Mouse (Mus musculus): ENCODE results near the gene Retreg1.
A peak's percentile ranks its signal among the peaks of the same experiment; 100 is the strongest.

The Retreg1 gene

DNA sequence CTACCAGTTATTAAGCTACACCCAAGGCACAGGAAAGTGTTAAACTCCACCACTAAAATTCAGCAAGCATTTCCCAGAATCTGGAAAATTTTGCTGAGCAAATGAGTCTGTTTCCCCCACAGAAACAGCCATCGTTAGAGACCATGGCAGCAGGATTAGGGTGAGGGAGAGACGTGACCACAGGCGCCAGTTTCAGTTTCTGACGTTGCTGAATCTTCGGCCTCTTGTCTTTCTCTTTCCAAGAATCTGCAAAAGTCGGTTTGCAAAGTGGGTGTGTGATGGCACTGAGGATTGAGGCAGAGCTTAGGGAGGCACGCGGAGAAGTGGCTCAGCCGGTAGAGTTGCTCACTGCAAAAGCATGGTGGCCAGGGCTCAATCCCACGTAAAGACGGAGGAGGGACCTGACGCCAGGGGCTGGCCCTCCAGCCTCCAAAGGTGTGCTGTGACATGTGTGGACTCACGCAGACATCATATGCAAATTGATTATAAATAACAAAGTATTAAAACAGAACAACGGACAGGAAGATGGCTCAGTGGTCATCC lies 41.5 kb downstream of the Retreg1 start:
- DNase-seq, result no peak

- DNase-seq, result peak; percentile 90
These were observed 43.6 kb downstream of the Retreg1 start for GRCm38 (mm10) chr15:25886581-25887011.

- DNase-seq, result no peak
These were observed 46.9 kb downstream of the Retreg1 start for GRCm38 (mm10) chr15:25889927-25890326.

GRCm38 (mm10) chr15:25891556-25891955 lies 48.6 kb downstream of the Retreg1 start:
- DNase-seq, result peak; percentile 21

DNA sequence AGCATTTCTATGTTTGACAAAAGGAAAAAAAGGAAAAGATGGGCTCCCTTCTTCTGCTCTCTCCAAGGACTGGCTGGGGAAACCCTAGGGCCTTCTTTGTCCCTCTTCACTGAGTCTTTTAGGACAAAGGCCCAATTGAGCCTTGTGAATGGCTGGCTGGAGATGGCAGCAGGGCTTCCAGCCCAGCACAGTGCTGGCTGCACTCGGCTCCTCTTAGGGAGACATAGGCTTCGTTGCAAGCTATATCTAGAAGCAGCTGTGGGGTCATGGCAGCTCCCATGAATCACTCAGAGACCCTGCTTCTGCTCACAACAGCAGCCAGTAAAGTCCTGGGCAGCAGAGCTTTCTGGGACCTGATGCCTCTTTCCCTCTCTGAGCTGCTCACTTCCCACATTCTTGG lies 50.3 kb downstream of the Retreg1 start:
- no peak for DNase-seq

DNA sequence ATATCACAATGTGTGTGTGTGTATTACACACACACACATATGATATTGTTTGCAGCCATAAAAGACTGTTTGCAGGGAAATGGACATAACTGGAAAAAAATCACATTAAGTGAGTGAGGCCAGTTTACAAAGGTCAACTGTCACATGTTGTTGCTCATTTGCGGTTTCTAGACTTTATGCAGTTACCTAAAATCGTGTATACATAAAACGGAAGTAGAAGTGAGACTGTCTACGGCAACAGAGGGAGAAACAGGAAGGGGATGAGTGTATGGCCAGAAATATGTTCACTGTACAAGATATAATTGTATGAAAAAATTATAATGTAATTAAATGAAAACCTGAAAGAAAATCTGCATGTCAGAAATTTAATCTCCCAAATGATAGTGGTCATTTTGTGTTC lies 53.8 kb downstream of the Retreg1 start:
- no peak for DNase-seq

GRCm38 (mm10) chr15:25897617-25898016 lies 54.6 kb downstream of the Retreg1 start:
- no peak for DNase-seq

DNA sequence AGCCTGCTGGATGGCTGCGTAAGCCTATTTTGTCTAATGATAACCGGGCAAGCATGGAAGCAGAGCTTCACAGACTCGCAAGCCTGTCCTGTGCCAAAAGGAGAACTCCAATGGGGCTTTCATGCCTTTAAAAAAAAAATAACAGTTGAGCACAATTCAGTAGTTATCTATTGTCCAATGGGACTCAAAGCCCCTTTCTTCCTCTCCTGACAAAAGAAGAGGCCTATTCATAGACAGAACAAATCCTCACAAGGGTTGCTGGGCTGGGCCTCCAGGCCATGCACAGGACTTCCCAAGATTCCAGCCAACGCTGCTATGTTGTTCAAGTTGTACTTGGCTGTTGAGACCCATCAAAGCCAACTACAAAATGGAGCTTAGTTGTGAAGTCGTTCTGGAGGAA lies 56.0 kb downstream of the Retreg1 start:
- no peak for DNase-seq

GRCm38 (mm10) chr15:25900540-25900939 lies 57.6 kb downstream of the Retreg1 start:
- peak; percentile 88 for DNase-seq

GRCm38 (mm10) chr15:25902931-25903615 lies 60.1 kb downstream of the Retreg1 start:
- DNase-seq, result no peak

DNA sequence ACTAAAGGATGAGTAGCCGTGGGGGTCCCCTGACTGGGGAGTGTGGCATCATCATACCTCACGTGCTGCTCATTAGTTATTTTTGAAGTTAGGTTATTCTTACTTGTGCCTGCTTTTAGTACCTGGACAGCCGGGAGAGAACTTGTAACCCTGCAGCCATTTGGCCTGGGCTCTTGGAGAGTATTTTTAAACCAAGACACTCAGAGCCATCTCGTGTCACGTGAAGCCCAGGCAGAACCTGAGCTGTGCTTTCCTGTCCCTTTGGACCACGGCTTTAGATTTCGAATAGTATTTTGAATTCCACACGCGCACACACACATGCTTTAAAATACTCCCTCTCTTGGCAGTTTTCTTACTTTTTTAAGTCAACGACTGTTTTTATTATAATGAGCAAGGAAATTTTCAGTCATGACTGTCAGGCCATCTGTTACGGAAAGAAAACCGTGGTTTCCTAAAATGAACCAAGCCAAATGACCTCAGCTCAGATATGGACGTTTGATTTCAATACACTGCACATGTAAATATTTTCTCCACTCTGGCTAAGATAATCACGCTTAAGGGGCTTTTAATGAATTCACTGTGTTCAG lies 61.5 kb downstream of the Retreg1 start:
- no peak for DNase-seq

- DNase-seq, result no peak
These were observed 67.0 kb downstream of the Retreg1 start for GRCm38 (mm10) chr15:25909783-25910494.

DNA sequence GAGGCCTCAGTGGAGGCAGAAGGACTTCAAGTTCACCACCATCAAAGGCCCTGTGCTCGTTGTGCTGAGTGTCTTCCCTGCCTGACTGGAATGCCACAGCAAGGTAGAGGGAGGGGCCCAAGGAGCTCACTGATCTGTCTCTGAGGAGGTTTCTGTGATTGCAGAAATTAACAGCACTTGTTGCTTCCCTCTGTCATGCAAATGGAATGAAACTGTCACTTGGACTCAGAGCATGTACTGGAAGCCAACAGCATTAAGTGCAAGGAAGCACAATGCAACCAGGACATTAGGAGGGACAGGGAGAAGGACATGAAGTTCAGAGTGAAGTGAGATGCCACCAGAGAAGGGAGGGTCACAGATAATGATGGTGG lies 67.5 kb downstream of the Retreg1 start:
- no peak for DNase-seq

GRCm38 (mm10) chr15:25910924-25911323 lies 67.9 kb downstream of the Retreg1 start:
- no peak for DNase-seq

DNA sequence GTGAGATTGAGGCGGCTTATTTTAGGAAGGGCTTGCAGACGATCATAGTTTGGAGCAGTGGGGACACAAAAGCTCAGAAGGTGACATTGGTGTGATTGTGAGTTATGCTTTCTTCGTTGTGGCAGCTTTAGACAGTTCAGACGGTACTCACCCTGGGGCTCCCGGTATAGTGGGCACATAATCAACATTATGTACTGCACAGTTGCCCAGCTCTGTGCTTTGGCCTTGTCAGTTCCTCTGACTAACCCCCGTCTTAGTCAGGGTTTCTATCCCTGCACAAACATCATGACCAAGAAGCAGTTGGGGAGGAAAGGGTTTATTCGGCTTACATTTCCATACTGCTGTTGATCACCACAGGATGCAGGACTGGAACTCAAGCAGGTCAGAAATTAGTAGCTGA lies 69.9 kb downstream of the Retreg1 start:
- DNase-seq, result no peak

GRCm38 (mm10) chr15:25913659-25914058 lies 70.7 kb downstream of the Retreg1 start:
- DNase-seq, result no peak

DNA sequence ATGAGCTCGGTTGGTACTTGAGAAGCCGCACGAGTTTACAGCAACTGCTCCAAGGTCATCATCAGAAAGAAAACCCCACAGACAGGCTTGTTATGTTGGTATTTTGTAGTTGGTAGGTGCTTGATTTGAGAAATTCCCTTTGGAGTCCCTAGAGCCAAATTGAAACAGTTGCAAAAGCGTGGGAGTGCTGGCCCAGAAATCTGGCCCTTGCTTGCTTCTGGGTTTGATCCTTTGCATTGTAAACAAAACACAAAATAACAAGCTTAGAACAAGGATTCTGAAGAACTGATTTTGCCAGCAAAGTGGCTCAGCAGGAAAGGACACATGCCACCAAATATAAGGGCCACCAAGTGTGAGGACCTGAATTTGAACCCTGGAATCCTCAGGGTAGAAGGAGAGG lies 71.2 kb downstream of the Retreg1 start:
- no peak for DNase-seq

GRCm38 (mm10) chr15:25915013-25915412 lies 72.0 kb downstream of the Retreg1 start:
- DNase-seq, result peak; percentile 59

- no peak for DNase-seq
These were observed 72.7 kb downstream of the Retreg1 start for GRCm38 (mm10) chr15:25915574-25916205.

- DNase-seq, result no peak
These were observed 73.3 kb downstream of the Retreg1 start for GRCm38 (mm10) chr15:25916252-25916651.

GRCm38 (mm10) chr15:25918641-25919040 lies 75.7 kb downstream of the Retreg1 start:
- no peak for DNase-seq

GRCm38 (mm10) chr15:25919995-25920394 lies 77.0 kb downstream of the Retreg1 start:
- no peak for DNase-seq

- peak; percentile 27 for DNase-seq
These were observed 77.9 kb downstream of the Retreg1 start for GRCm38 (mm10) chr15:25920886-25921285.

All from lung, postnatal 10 days (tissue).